Mouse (Mus musculus): Measurements from ENCODE around the gene Syt14.

DNA sequence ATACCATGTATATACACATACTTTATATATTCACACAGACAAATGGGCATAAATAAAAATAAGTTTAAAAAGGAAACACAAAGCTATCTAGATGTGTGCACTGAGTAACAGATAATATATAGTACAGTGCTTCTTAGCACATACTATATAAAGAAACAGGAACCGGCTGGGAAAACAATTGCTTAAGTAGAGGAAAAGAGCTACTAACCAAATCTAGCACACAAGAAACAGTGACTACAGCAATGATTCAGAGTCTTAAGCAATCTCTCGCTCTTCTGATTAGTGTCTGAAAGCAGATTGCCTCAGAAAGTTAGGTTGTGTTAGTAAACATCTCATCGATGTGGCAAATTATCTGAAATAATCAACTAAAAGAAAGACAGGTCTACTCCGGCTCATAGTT, 33.3 kb downstream of the Syt14 start:
- no peak for TF ChIP-seq POLR2A (IDR thresholded peaks at IDR 0.05; ENCODE audit: insufficient read length, low read depth)
- TF ChIP-seq USF1 (IDR thresholded peaks at IDR 0.05; ENCODE audit: low read depth) = no peak
- no peak for TF ChIP-seq CEBPB (IDR thresholded peaks at IDR 0.05; ENCODE audit: insufficient read depth, poor library complexity, severe bottlenecking)
- no peak for TF ChIP-seq E2F4 (IDR thresholded peaks at IDR 0.05; ENCODE audit: insufficient read depth)
